Mouse (Mus musculus): ENCODE data around the gene Senp3.

GRCm38 (mm10) chr11:69695046-69695360, 13.1 kb upstream of the Senp3 start:
- no peak for TF ChIP-seq CTCF (IDR thresholded peaks at IDR 0.05; ENCODE audit: low read depth)
- TF ChIP-seq EP300 (IDR thresholded peaks at IDR 0.05; ENCODE audit: low read depth): no peak
